In genomic region chr1:38399269-38399668, GRCm38 (mm10) we compare ENCODE assay signal across 13 mouse cellular contexts.
DNase-seq lines count a peak whose midpoint lies in the region; ATAC-seq lines count a peak whose summit lies in the region.
"Had no signal": no experiment of that assay in that cellular context is flagged by ENCODE, and none has a peak within 500 bp of the region (broad histone marks: within the 10 kb centered on the region; RNA-seq: fewer than 3 reads in every experiment).

No protein-coding gene starts in this region.

- no peaks in the 10 kb centered on the region for H3K27me3 ChIP-seq in heart, embryonic 10.5 days (ENCODE audit: insufficient read depth, poor library complexity, severe bottlenecking)
- no peaks in the 10 kb centered on the region for H3K27me3 ChIP-seq in limb, embryonic 12.5 days
- H3K27me3 ChIP-seq: embryonic facial prominence, embryonic 13.5 days; neural tube, embryonic 13.5 days had no signal

- H3K36me3 ChIP-seq in heart, embryonic 10.5 days, result no peaks in the 10 kb centered on the region
- peaks cover 9% of the 10 kb centered on the region; the same call in 1 of the 2 replicates for H3K36me3 ChIP-seq in limb, embryonic 12.5 days
- H3K36me3 ChIP-seq: embryonic facial prominence, embryonic 13.5 days; neural tube, embryonic 13.5 days had no signal

- no peaks in the 10 kb centered on the region for H3K9me3 ChIP-seq in heart, embryonic 10.5 days
- H3K9me3 ChIP-seq in limb, embryonic 12.5 days, result no peaks in the 10 kb centered on the region
- H3K9me3 ChIP-seq: embryonic facial prominence, embryonic 13.5 days; neural tube, embryonic 13.5 days had no signal

- no peak overlapping the region for H3K4me3 ChIP-seq in heart, embryonic 10.5 days
- no peak overlapping the region for H3K4me3 ChIP-seq in limb, embryonic 12.5 days (replicated peaks)
- H3K4me3 ChIP-seq: embryonic facial prominence, embryonic 13.5 days; neural tube, embryonic 13.5 days had no signal

- DNase-seq in heart, embryonic 10.5 days (ENCODE audit: low spot score), result no peak
- DNase-seq in heart, postnatal 36 days, result no peak
- DNase-seq in lung, postnatal 4 days, result peak; percentile 15 to 57
- DNase-seq in lung, postnatal 14 days, result no peak
- DNase-seq in thymus, postnatal 4 days, result peak; percentile 69
- no peak for DNase-seq in right cerebral cortex, postnatal 36 days (ENCODE audit: low spot score in 2 of 2)
- DNase-seq: adrenal gland, postnatal 25 days; B cell, adult 2 months; cerebellum, adult 8-10 months; kidney, adult 18-20 months had no signal

- intact Hi-C loops in heart, postnatal 36 days (cut with DNase I), result no loop called here

- H3K4me2 ChIP-seq in limb, embryonic 12.5 days, result no peak overlapping the region
- H3K4me2 ChIP-seq: embryonic facial prominence, embryonic 13.5 days; neural tube, embryonic 13.5 days had no signal

- H3K9ac ChIP-seq in limb, embryonic 12.5 days (replicated peaks), result no peak overlapping the region
- H3K9ac ChIP-seq: embryonic facial prominence, embryonic 13.5 days; neural tube, embryonic 13.5 days had no signal

- WGBS in heart, embryonic 10.5 days, result 70% methylated on average over 10 of the region's 10 CpGs
- WGBS in limb, embryonic 12.5 days, result 83% methylated on average over 10 of the region's 10 CpGs

- ATAC-seq in limb, embryonic 12.5 days (ENCODE audit: insufficient number of reproducible peaks, insufficient read depth, low FRiP score, low TSS enrichment, low read depth), result no peak

- 0 out of 2 replicates have a peak overlapping the region, but pooled peaks have one; percentile 39 for H3K27ac ChIP-seq in heart, embryonic 10.5 days
- H3K27ac ChIP-seq in limb, embryonic 12.5 days, result peak overlapping the region; percentile 23; the same call in 1 of the 2 replicates
- H3K27ac ChIP-seq: embryonic facial prominence, embryonic 13.5 days; neural tube, embryonic 13.5 days had no signal

- peaks cover 39% of the 10 kb centered on the region for H3K4me1 ChIP-seq in heart, embryonic 10.5 days
- H3K4me1 ChIP-seq in limb, embryonic 12.5 days (replicated peaks), result peaks cover 58% of the 10 kb centered on the region

Comparison
In these comparisons a context has a peak if more than half of its experiments do, and no peak if none do; other contexts are left out.
1. DNase-seq: peak in lung, postnatal 4 days (2 of 2) and thymus, postnatal 4 days (single experiment); none in heart, embryonic 10.5 days (single experiment), heart, postnatal 36 days (0 of 2), lung, postnatal 14 days (single experiment) and right cerebral cortex, postnatal 36 days (0 of 2).